Mouse (Mus musculus) embryonic fibroblast, embryonic 13.5 days (primary cell): Measurements from ENCODE around the gene Rbm17.
"Not testable (repeated sequence)": the region's sequence is repeated elsewhere in the genome, so short reads cannot be mapped to it uniquely, and the experiment has no call there.

Experiments
- CTCF ChIP-seq: IDR thresholded peaks from 2 replicates; pipeline ENCODE4 v1.5.1; 2011; ENCODE audit warnings: mild to moderate bottlenecking, control low read depth, low read length, moderate library complexity, borderline replicate concordance; ENCODE audit not compliant: insufficient read depth
- POLR2A ChIP-seq: IDR thresholded peaks from 2 replicates; pipeline ENCODE4 v1.6.1; 2011; ENCODE audit warnings: low read depth, mild to moderate bottlenecking, control low read depth, low read length, moderate library complexity

DNA sequence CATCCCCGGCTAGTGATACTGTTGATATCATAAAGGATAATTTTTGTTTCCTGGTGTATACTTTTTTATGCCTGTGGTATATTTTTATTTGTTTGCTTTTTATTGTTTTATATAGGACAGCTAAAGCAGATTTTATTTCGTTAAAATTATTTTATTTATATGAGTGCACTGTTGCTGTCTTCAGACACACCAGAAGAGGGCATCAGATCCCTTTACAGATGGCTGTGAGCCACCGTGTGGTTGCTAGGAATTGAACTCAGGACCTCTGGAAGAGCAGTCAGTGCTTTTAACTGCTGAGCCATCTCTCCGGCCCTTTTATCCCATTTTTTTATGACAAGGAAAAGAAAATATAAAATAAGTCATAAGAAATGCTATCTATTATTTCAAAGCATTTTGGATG is 2.8 kb upstream of the Rbm17 start:
- TF ChIP-seq POLR2A, CTCF: not testable (repeated sequence)
